Mouse (Mus musculus) cerebellum, adult 8-10 months (tissue): ENCODE results near the gene Cdcp2.

Source experiments
- DNase-seq: peaks from one replicate; pipeline ENCODE4 v3.0.0; 2022

The Cdcp2 gene

GRCm38 (mm10) chr4:107096841-107097373 lies at the start of gene Cdcp2:
Gene Cdcp2 (plus strand): TSS chr4:107096891.
- no peak for DNase-seq

- DNase-seq: no peak
Observed at GRCm38 (mm10) chr4:107047806-107048205, 48.9 kb upstream of the Cdcp2 start.

- DNase-seq: peak; percentile 88
Observed at GRCm38 (mm10) chr4:107048568-107049162, 48.0 kb upstream of the Cdcp2 start.

GRCm38 (mm10) chr4:107051889-107052288 lies 44.8 kb upstream of the Cdcp2 start:
- DNase-seq: no peak

GRCm38 (mm10) chr4:107052962-107053553 lies 43.6 kb upstream of the Cdcp2 start:
- no peak for DNase-seq

GRCm38 (mm10) chr4:107056088-107056487 lies 40.6 kb upstream of the Cdcp2 start:
- no peak for DNase-seq

GRCm38 (mm10) chr4:107058346-107058745 lies 38.3 kb upstream of the Cdcp2 start:
- no peak for DNase-seq

- no peak for DNase-seq
Observed at GRCm38 (mm10) chr4:107058781-107059180, 37.9 kb upstream of the Cdcp2 start.

GRCm38 (mm10) chr4:107061560-107061959 lies 35.1 kb upstream of the Cdcp2 start:
- no peak for DNase-seq

- DNase-seq: no peak
Observed at GRCm38 (mm10) chr4:107063214-107063613, 33.5 kb upstream of the Cdcp2 start.

- no peak for DNase-seq
Observed at GRCm38 (mm10) chr4:107064394-107065098, 32.1 kb upstream of the Cdcp2 start.

GRCm38 (mm10) chr4:107066252-107067124 lies 30.2 kb upstream of the Cdcp2 start, which contains the start of the genes Mrpl37 and Cyb5rl:
Gene Mrpl37 (minus strand): TSS chr4:107066868.
Gene Cyb5rl (plus strand): TSS chr4:107066988.
- peak; percentile 98 for DNase-seq

- DNase-seq: no peak
Observed at GRCm38 (mm10) chr4:107067151-107067840, 29.4 kb upstream of the Cdcp2 start.

GRCm38 (mm10) chr4:107072343-107072742 lies 24.3 kb upstream of the Cdcp2 start:
- no peak for DNase-seq

- DNase-seq: no peak
Observed at GRCm38 (mm10) chr4:107075456-107075855, 21.2 kb upstream of the Cdcp2 start.

- no peak for DNase-seq
Observed at GRCm38 (mm10) chr4:107078894-107079293, 17.8 kb upstream of the Cdcp2 start.

GRCm38 (mm10) chr4:107079716-107080115 lies 17.0 kb upstream of the Cdcp2 start:
- no peak for DNase-seq

- DNase-seq: no peak
Observed at GRCm38 (mm10) chr4:107082185-107082584, 14.5 kb upstream of the Cdcp2 start.

- no peak for DNase-seq
Observed at GRCm38 (mm10) chr4:107083126-107083525, 13.6 kb upstream of the Cdcp2 start.

- DNase-seq: no peak
Observed at GRCm38 (mm10) chr4:107084343-107084742, 12.3 kb upstream of the Cdcp2 start.

GRCm38 (mm10) chr4:107084858-107085257 lies 11.8 kb upstream of the Cdcp2 start:
- no peak for DNase-seq

- no peak for DNase-seq
Observed at GRCm38 (mm10) chr4:107091696-107092095, 5.0 kb upstream of the Cdcp2 start.
